Mouse (Mus musculus): Measurements from ENCODE around the gene Olfr684. TPM values are rescaled to one million over a fixed set of nuclear protein-coding genes. Genes with fewer than 3 reads are reported as not detected.

Gene Olfr684
- not detected for total RNA-seq (2018; cell fraction: chromatin; rRNA removed)
- not detected for total RNA-seq (2018; cell fraction: cytosol; rRNA removed)
- total RNA-seq (2018; cell fraction: nucleus; rRNA removed) = not detected
- polyA plus RNA-seq (2018) = not detected in 3 replicates

DNA sequence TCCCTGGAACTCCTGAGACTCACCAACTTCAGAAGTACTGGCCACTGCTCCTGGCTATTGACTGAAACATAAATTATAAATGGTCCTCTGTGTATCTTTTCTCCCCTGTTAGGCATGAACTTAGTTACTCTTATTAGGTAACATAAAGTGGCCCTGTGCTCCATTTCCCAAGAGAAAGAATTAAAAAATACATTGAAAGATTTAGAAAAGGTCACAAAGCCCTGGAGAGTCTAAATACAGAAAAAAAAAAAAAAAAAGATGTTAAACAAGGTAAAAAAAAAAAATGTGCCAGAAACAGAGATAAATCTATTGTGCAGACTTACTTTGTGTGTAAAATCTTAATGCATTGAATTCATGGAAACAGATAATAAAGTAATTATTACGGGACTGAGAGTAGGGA lies at the start of gene Olfr684:
Gene Olfr684 (minus strand): TSS at position 101 of the 400 bp plus-strand sequence.
- H3K4me3 ChIP-seq (ENCODE audit: inconsistent target) = no peak within 1 kb of the TSS
- H3K36me3 ChIP-seq (ENCODE audit: inconsistent target) = no peaks in the 10 kb centered on the region
- H3K79me2 ChIP-seq (ENCODE audit: inconsistent target) = no peaks in the 10 kb centered on the region
- no peak within 1 kb of the TSS for H3K27ac ChIP-seq
- 69% methylated on average over 1 of the region's 1 CpGs for WGBS (ENCODE audit: missing documents)

DNA sequence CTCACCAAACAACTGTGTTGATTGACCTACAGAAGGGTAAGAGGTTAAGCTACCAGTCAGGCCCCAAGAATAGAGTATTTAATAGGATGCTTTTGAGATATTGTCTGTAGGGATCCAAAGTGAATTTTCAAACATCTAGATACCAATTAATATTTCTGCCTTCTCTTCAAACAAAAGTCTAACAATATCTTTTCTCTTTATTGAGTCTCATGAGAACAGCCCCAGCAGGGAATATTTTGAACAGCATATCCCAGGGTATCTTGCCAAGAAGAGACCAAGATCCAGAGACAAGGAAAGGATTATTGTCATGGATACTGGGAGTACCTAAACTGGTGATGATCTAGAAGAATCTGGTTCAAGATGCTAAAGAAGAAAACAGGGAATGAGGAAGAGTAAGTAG lies 43.9 kb upstream of the Olfr684 start, which contains the start of gene Olfr686:
Gene Olfr686 (minus strand): TSS at position 101 of the 400 bp plus-strand sequence.
- Histone ChIP-seq H3K4me3 (ENCODE audit: inconsistent target) (no peak within 1 kb of the TSS), H3K36me3 (ENCODE audit: inconsistent target) (no peaks in the 10 kb centered on the region), H3K27ac (no peak within 1 kb of the TSS), H3K79me2 (ENCODE audit: inconsistent target) (no peaks in the 10 kb centered on the region)

DNA sequence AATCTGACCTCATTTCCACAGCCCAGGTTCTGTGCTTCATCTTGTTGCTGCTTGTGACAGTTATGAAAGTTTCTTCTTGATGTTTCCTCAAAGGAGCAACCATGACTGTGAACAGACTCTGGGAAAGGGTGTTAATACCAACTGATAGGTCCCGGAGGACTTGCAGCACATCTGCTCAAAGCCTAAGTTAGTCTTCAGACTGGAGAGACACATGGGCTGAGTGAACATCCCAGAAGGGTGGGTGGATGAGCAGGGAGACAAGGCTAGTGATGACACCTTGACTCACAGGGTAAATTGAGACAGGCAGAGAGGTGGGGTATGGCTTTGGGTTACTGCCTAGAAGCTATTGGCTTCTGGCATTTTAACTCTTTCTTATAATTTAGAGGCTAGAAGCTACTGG lies 22.5 kb upstream of the Olfr684 start, which contains the start of gene Olfr685:
Gene Olfr685 (minus strand): TSS at position 101 of the 400 bp plus-strand sequence.
- WGBS (ENCODE audit: missing documents) = 89% methylated on average over 1 of the region's 1 CpGs
- Histone ChIP-seq H3K27ac (no peak within 1 kb of the TSS), H3K4me3 (ENCODE audit: inconsistent target) (no peak within 1 kb of the TSS), H3K79me2 (ENCODE audit: inconsistent target) (no peaks in the 10 kb centered on the region), H3K36me3 (ENCODE audit: inconsistent target) (no peaks in the 10 kb centered on the region)

DNA sequence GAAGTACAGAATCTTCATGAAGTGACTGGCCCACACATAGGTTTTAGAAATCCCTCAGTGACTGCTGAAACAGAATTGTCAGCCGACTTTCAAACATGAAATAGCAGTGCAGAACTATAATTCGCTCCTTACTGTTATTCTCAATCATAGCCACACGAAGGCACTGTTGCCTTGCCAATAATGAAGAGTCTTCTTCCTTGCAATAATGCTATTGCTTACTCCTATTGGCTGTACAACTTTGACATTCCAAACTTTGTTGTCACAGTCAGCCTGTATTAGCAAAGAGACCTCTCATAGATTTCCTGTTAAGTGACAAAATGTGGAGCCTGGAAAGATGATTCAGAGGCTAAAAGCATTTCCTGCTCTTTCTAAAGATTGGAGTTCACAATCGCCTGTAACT lies 7.3 kb upstream of the Olfr684 start:
- no peaks in the 10 kb centered on the region for H3K36me3 ChIP-seq (ENCODE audit: inconsistent target)
- 50% methylated on average over 4 of the region's 4 CpGs for WGBS (ENCODE audit: missing documents)
- H3K4me3 ChIP-seq (ENCODE audit: inconsistent target) = no peak overlapping the region
- H3K79me2 ChIP-seq (ENCODE audit: inconsistent target) = no peaks in the 10 kb centered on the region
- H3K27ac ChIP-seq = no peak overlapping the region

DNA sequence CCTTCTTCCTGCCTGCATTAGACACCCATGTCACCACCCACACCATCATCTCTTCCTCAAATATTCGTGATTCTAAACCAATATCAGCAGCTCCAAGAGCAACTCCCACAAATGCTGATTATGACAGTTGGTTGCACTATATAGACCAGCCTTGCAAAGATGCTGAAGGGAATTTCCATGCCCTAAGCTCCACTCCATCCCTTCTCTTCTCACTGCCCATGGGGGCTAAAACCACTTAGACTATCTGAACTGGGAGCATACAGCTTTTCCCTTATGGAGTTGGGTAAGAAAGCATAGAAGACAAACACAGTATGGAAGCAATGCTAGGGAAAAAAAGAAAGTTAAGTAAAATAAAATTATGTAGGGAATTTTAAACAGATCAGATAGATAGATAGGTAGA lies 16.5 kb downstream of the Olfr684 start, which contains the start of gene Olfr683:
Gene Olfr683 (minus strand): TSS at position 101 of the 400 bp plus-strand sequence.
- Histone ChIP-seq H3K4me3 (ENCODE audit: inconsistent target) (no peak within 1 kb of the TSS), H3K27ac (no peak within 1 kb of the TSS), H3K79me2 (ENCODE audit: inconsistent target) (no peaks in the 10 kb centered on the region), H3K36me3 (ENCODE audit: inconsistent target) (no peaks in the 10 kb centered on the region)
- 64% methylated on average over 1 of the region's 1 CpGs for WGBS (ENCODE audit: missing documents)

DNA sequence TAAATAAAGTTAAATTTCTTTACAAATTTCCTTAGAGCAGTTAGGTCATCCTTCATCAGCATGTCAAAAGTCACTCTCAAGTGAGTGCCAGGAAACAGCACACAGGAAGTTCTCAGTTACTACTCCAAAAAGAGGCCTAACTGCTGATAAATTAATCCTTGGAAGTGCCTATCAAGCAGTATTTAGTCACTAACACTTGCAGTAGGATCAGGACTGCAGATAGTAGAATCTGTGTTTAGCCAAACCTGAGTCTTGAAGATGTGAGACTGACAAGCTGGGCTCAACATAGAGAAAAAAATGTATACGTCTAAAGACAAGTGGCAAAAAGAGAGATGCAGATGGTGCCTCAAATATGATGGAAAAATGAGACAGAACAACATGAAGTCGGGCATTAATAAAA lies 22.2 kb downstream of the Olfr684 start:
- H3K79me2 ChIP-seq (ENCODE audit: inconsistent target) = no peaks in the 10 kb centered on the region
- 40% methylated on average over 1 of the region's 2 CpGs for WGBS (ENCODE audit: missing documents)
- H3K36me3 ChIP-seq (ENCODE audit: inconsistent target) = no peaks in the 10 kb centered on the region
- H3K4me3 ChIP-seq (ENCODE audit: inconsistent target) = no peak overlapping the region
- no peak overlapping the region for H3K27ac ChIP-seq

GRCm38 (mm10) chr7:105116536-105116935 lies 46.9 kb downstream of the Olfr684 start, which contains the start of gene Olfr681:
Gene Olfr681, plus strand, starts transcription at chr7:105116836.
- no peak within 1 kb of the TSS for H3K27ac ChIP-seq
- no peaks in the 10 kb centered on the region for H3K36me3 ChIP-seq (ENCODE audit: inconsistent target)
- no peak within 1 kb of the TSS for H3K4me3 ChIP-seq (ENCODE audit: inconsistent target)
- H3K79me2 ChIP-seq (ENCODE audit: inconsistent target) = no peaks in the 10 kb centered on the region

Other genes starting within 250 kb of the Olfr684 start
- gene Olfr667, start 242.2 kb downstream of the Olfr684 start, polyA plus RNA-seq (2018) = not detected in 3 replicates
- gene Olfr668, start 235.6 kb downstream of the Olfr684 start, polyA plus RNA-seq (2018) = not detected in 3 replicates
- gene Olfr669, start 229.4 kb downstream of the Olfr684 start, polyA plus RNA-seq (2018) = not detected in 3 replicates
- not detected in 3 replicates for gene Olfr670, start 201.0 kb downstream of the Olfr684 start, polyA plus RNA-seq (2018)
- not detected in 3 replicates for gene Olfr671, start 184.5 kb downstream of the Olfr684 start, polyA plus RNA-seq (2018)
- gene Olfr672, start 161.6 kb downstream of the Olfr684 start, polyA plus RNA-seq (2018) = not detected in 3 replicates
- gene Olfr675, start 135.2 kb downstream of the Olfr684 start, polyA plus RNA-seq (2018) = not detected in 3 replicates
- not detected in 3 replicates for gene Olfr676, start 131.0 kb downstream of the Olfr684 start, polyA plus RNA-seq (2018)
- gene Olfr677, start 112.3 kb downstream of the Olfr684 start, polyA plus RNA-seq (2018) = not detected in 3 replicates
- not detected in 3 replicates for gene Olfr678, start 99.2 kb downstream of the Olfr684 start, polyA plus RNA-seq (2018)
- not detected in 3 replicates for gene Olfr679, start 82.4 kb downstream of the Olfr684 start, polyA plus RNA-seq (2018)
- gene Olfr680-ps1, start 70.8 kb downstream of the Olfr684 start, polyA plus RNA-seq (2018) = not detected in 3 replicates
- not detected in 3 replicates for gene Olfr681, start 46.8 kb downstream of the Olfr684 start, polyA plus RNA-seq (2018)
- not detected in 3 replicates for gene Olfr683, start 16.6 kb downstream of the Olfr684 start, polyA plus RNA-seq (2018)
- gene Olfr685, start 22.4 kb upstream of the Olfr684 start, polyA plus RNA-seq (2018) = not detected in 3 replicates
- gene Olfr686, start 43.8 kb upstream of the Olfr684 start, polyA plus RNA-seq (2018) = not detected in 3 replicates
- not detected in 3 replicates for gene Olfr688, start 124.4 kb upstream of the Olfr684 start, polyA plus RNA-seq (2018)
- gene Olfr689, start 147.5 kb upstream of the Olfr684 start, polyA plus RNA-seq (2018) = not detected in 3 replicates
- not detected in 3 replicates for gene Olfr690, start 170.5 kb upstream of the Olfr684 start, polyA plus RNA-seq (2018)
- not detected in 3 replicates for gene Olfr691, start 178.6 kb upstream of the Olfr684 start, polyA plus RNA-seq (2018)
- gene Olfr692, start 204.6 kb upstream of the Olfr684 start, polyA plus RNA-seq (2018) = not detected in 3 replicates
- not detected in 3 replicates for gene Gm5901, start 211.4 kb upstream of the Olfr684 start, polyA plus RNA-seq (2018)
- gene Fam160a2, start 236.4 kb upstream of the Olfr684 start, polyA plus RNA-seq (2018) = 6.6 to 12.5 TPM (median 9.3 TPM) in 3 replicates
- not detected in 3 replicates for gene Cnga4, start 240.9 kb upstream of the Olfr684 start, polyA plus RNA-seq (2018)